Mouse (Mus musculus) heart, postnatal 0 days (tissue): Measurements from ENCODE around the gene Eva1a.

Experiments
- CTCF ChIP-seq: IDR thresholded peaks from 2 replicates; pipeline ENCODE4 v1.5.1; 2016; ENCODE audit warnings: antibody characterized with exemption, control low read depth, low read depth
- EP300 ChIP-seq: IDR thresholded peaks from 2 replicates; pipeline ENCODE4 v1.6.1; 2016; ENCODE audit warnings: antibody characterized with exemption, low read depth

- TF ChIP-seq EP300 (no peak), CTCF (no peak)
These were observed at the start of gene Eva1a for GRCm38 (mm10) chr6:82040834-82041487.
